ENCODE assay signal across 7 mouse cellular contexts in genomic region chr2:170133093-170133731, GRCm38 (mm10). TPM values are rescaled to one million over a fixed set of nuclear protein-coding genes. Genes with fewer than 3 reads are reported as not detected.
DNase-seq lines count a peak whose midpoint lies in the region; ATAC-seq and TF ChIP-seq lines count a peak whose summit lies in the region.

No protein-coding gene starts in this region.

- H3K4me1 ChIP-seq in embryonic fibroblast, embryonic 13.5 days (ENCODE audit: control insufficient read depth, insufficient read depth, low read length) = peaks cover 9% of the 10 kb centered on the region; the same call in 1 of the 2 replicates
- H3K4me1 ChIP-seq in heart, embryonic 10.5 days = peaks cover 37% of the 10 kb centered on the region
- peaks cover 26% of the 10 kb centered on the region for H3K4me1 ChIP-seq in limb, embryonic 15.5 days
- H3K4me1 ChIP-seq in midbrain, embryonic 16.5 days (ENCODE audit: control insufficient read depth, insufficient read depth, low read length) = peaks cover 14% of the 10 kb centered on the region

- peak overlapping the region; percentile 50 for H3K4me3 ChIP-seq in embryonic fibroblast, embryonic 13.5 days (ENCODE audit: insufficient read depth, low read length)
- H3K4me3 ChIP-seq in heart, embryonic 10.5 days = peak overlapping the region; percentile 94
- H3K4me3 ChIP-seq in limb, embryonic 15.5 days = peak overlapping the region; percentile 45
- H3K4me3 ChIP-seq in midbrain, embryonic 16.5 days (ENCODE audit: low read depth, low read length) = peak overlapping the region; percentile 27

- H3K27me3 ChIP-seq in heart, embryonic 10.5 days (ENCODE audit: insufficient read depth, poor library complexity, severe bottlenecking) = no peaks in the 10 kb centered on the region
- no peaks in the 10 kb centered on the region for H3K27me3 ChIP-seq in limb, embryonic 15.5 days
- peaks cover 2% of the 10 kb centered on the region; the same call in 1 of the 2 replicates for H3K27me3 ChIP-seq in midbrain, embryonic 16.5 days (ENCODE audit: control insufficient read depth, insufficient read depth, low read depth, low read length)

- DNase-seq in adrenal gland, adult 8-10 months = peak; percentile 83
- peak; percentile 82 for DNase-seq in heart, embryonic 10.5 days (ENCODE audit: low spot score)
- peak; percentile 87 for DNase-seq in kidney, adult 9 months
- DNase-seq in spleen, postnatal 14 days (ENCODE audit: low spot score in 2 of 2) = peak; percentile 38

- TF ChIP-seq POLR2A in embryonic fibroblast, embryonic 13.5 days (IDR thresholded peaks at IDR 0.05; ENCODE audit: low read depth, low read length) = peak; percentile 59

- peak overlapping the region; percentile 60 for H3K4me2 ChIP-seq in limb, embryonic 15.5 days
- H3K4me2 ChIP-seq in midbrain, embryonic 16.5 days (ENCODE audit: low read length) = peak overlapping the region; percentile 47

- H3K9me3 ChIP-seq in heart, embryonic 10.5 days = no peaks in the 10 kb centered on the region
- H3K9me3 ChIP-seq in limb, embryonic 15.5 days = no peaks in the 10 kb centered on the region
- no peaks in the 10 kb centered on the region for H3K9me3 ChIP-seq in midbrain, embryonic 16.5 days (replicated peaks; ENCODE audit: control insufficient read depth, low read length, poor library complexity, severe bottlenecking)

- WGBS in heart, embryonic 10.5 days = under 1% methylated on average over 27 of the region's 28 CpGs
- 0% methylated on average over 28 of the region's 28 CpGs for WGBS in limb, embryonic 15.5 days
- WGBS in midbrain, embryonic 16.5 days = under 1% methylated on average over 28 of the region's 28 CpGs

- no peak for ATAC-seq in limb, embryonic 15.5 days (ENCODE audit: insufficient number of reproducible peaks, low FRiP score, low TSS enrichment, low read depth)
- no peak for ATAC-seq in midbrain, embryonic 16.5 days

- H3K9ac ChIP-seq in limb, embryonic 15.5 days = peak overlapping the region; percentile 26
- peak overlapping the region; percentile 54 for H3K9ac ChIP-seq in midbrain, embryonic 16.5 days (ENCODE audit: low read depth, low read length)

- H3K27ac ChIP-seq in embryonic fibroblast, embryonic 13.5 days (ENCODE audit: insufficient read depth, low read length) = peak overlapping the region; percentile 80
- H3K27ac ChIP-seq in heart, embryonic 10.5 days = peak overlapping the region; percentile 92
- H3K27ac ChIP-seq in limb, embryonic 15.5 days = peak overlapping the region; percentile 84
- peak overlapping the region; percentile 48 for H3K27ac ChIP-seq in midbrain, embryonic 16.5 days (ENCODE audit: low read length)

- H3K36me3 ChIP-seq in heart, embryonic 10.5 days = no peaks in the 10 kb centered on the region
- no peaks in the 10 kb centered on the region for H3K36me3 ChIP-seq in limb, embryonic 15.5 days
- H3K36me3 ChIP-seq in midbrain, embryonic 16.5 days (ENCODE audit: control insufficient read depth, insufficient read depth, low read length) = no peaks in the 10 kb centered on the region

- TF ChIP-seq CTCF in embryonic fibroblast, embryonic 13.5 days (IDR thresholded peaks at IDR 0.05; ENCODE audit: borderline replicate concordance, insufficient read depth, low read length) = no peak

RNA-seq across cellular contexts. Expression of gene Zfp217, which starts 14.7 kb away (rescaled TPM):
- 10 to 100 TPM; 23.0 to 38.9 (median 32.6) TPM for total RNA-seq in adrenal gland, adult 8-10 months (2022)
- polyA plus RNA-seq in embryonic fibroblast, embryonic 13.5 days (2011; ENCODE audit: insufficient read length, low read depth, missing spikeins) = 13.0 and 13.2 TPM in 2 replicates
- 3.2 and 3.7 TPM in 2 replicates for polyA plus RNA-seq in heart, embryonic 10.5 days (2016; fragmentation: Nextera tagmentation; extraction: Ambion mirVana)
- polyA plus RNA-seq in limb, embryonic 15.5 days (2015; fragmentation: Nextera tagmentation; extraction: Ambion mirVana) = 2.9 and 3.3 TPM in 2 replicates
- 0.87 and 1.0 TPM in 2 replicates for polyA plus RNA-seq in midbrain, embryonic 16.5 days (2015; fragmentation: Nextera tagmentation; extraction: Ambion mirVana)

Comparison
In these comparisons a context has a peak if more than half of its experiments do, and no peak if none do; other contexts are left out.
1. H3K4me3 ChIP-seq: peak in every context shown above with its lines; median percentile 94 in heart, embryonic 10.5 days; 50 in embryonic fibroblast, embryonic 13.5 days; 45 in limb, embryonic 15.5 days; 27 in midbrain, embryonic 16.5 days.